Mouse (Mus musculus) embryo, embryonic 11.5 days (tissue): ENCODE data around the gene H1f0.
A peak's percentile ranks its signal among the peaks of the same experiment; 100 is the strongest.

Experiments
- DNase-seq: peaks from one replicate; pipeline ENCODE4 v3.0.0-alpha.2; 2012; ENCODE audit warnings: low read depth, low spot score

H1f0 gene

GRCm38 (mm10) chr15:79038853-79039252 lies 10.6 kb downstream of the H1f0 start:
- no peak for DNase-seq

- DNase-seq, result no peak
Observed at GRCm38 (mm10) chr15:79040501-79041416, 12.5 kb downstream of the H1f0 start.

- DNase-seq, result no peak
Observed at GRCm38 (mm10) chr15:79041585-79041984, 13.3 kb downstream of the H1f0 start, which contains the start of gene Galr3. Gene Galr3 (plus strand): TSS chr15:79041885.

GRCm38 (mm10) chr15:79042721-79043491 lies 14.7 kb downstream of the H1f0 start:
- no peak for DNase-seq

- no peak for DNase-seq
Observed at GRCm38 (mm10) chr15:79044837-79045236, 16.6 kb downstream of the H1f0 start.

GRCm38 (mm10) chr15:79048186-79048585 lies 19.9 kb downstream of the H1f0 start:
- DNase-seq, result no peak

- no peak for DNase-seq
Observed at GRCm38 (mm10) chr15:79050160-79050845, 22.1 kb downstream of the H1f0 start.

- DNase-seq, result no peak
Observed at GRCm38 (mm10) chr15:79050964-79051363, 22.7 kb downstream of the H1f0 start.

- DNase-seq, result no peak
Observed at GRCm38 (mm10) chr15:79051461-79052360, 23.5 kb downstream of the H1f0 start.

GRCm38 (mm10) chr15:79052366-79052765 lies 24.1 kb downstream of the H1f0 start:
- DNase-seq, result no peak

- DNase-seq, result no peak
Observed at GRCm38 (mm10) chr15:79056601-79057000, 28.4 kb downstream of the H1f0 start.

- no peak for DNase-seq
Observed at GRCm38 (mm10) chr15:79057850-79058249, 29.6 kb downstream of the H1f0 start.

GRCm38 (mm10) chr15:79060887-79061565 lies 32.8 kb downstream of the H1f0 start:
- DNase-seq, result no peak

- DNase-seq, result peak; percentile 95
Observed at GRCm38 (mm10) chr15:79062376-79063159, 34.3 kb downstream of the H1f0 start, which contains the start of gene Ankrd54. Gene Ankrd54 (minus strand): TSS chr15:79062893.

GRCm38 (mm10) chr15:79063160-79063740 lies 35.0 kb downstream of the H1f0 start:
- DNase-seq, result no peak

GRCm38 (mm10) chr15:79065086-79065770 lies 37.0 kb downstream of the H1f0 start:
- DNase-seq, result no peak

GRCm38 (mm10) chr15:79066276-79066675 lies 38.0 kb downstream of the H1f0 start:
- no peak for DNase-seq

- DNase-seq, result no peak
Observed at GRCm38 (mm10) chr15:79067631-79068030, 39.4 kb downstream of the H1f0 start.
